Comparison of ENCODE assay signal across 7 mouse cellular contexts in the genomic region with DNA sequence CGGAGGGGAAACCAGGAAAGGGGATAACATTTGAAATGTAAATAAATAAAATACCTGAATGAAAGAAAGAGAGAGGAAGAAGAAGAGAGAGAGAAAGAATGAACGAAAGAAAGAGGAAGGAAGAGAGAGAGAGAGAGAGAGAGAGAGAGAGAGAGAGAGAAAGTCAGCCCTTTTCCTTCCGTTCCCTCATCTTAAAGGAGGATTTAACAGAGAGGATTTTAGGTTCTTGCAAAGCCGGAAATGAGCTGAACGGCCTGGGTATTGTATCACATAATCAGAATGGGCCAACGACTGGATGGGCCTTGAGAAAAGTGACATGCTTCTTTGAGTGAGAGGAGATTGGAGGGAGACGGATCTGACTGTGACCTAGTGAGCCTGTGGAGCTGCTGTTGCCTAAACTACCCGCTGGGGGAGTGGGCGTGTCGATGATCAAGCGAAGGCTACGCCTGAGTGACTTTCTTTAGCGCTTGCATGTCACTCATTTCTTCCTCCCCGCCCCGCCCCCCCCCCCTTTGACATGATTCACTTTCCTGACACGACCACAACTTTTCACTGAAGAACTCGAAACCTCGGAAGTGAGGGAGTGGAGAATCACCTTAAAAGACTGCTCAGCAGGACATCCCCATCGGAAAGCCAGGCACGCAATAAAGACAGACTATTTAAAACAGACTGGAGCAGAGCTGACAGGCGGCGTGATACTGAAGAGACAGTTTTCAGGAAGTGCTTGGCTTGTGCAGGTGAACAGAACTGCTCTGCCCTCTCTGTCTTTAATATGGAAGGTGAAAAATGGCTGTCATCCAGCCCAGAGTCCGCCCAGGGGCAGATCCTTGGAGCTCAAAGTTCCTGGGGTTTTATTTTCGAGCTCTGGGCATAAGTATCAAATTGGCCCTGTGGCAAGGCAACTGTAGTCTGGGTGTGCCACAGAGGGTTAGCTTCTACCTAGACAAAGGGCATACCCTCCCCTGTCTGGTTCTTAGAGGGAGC. TPM values are rescaled to one million over a fixed set of nuclear protein-coding genes. Genes with fewer than 3 reads are reported as not detected.
DNase-seq lines count a peak whose midpoint lies in the region; ATAC-seq and TF ChIP-seq lines count a peak whose summit lies in the region.

No protein-coding gene starts in this region.

- H3K27me3 ChIP-seq in Patski, result no peaks in the 10 kb centered on the region
- no peaks in the 10 kb centered on the region for H3K27me3 ChIP-seq in hindbrain, postnatal 0 days (ENCODE audit: insufficient read depth, low read length)
- H3K27me3 ChIP-seq in limb, embryonic 13.5 days, result peaks cover 13% of the 10 kb centered on the region
- H3K27me3 ChIP-seq in midbrain, embryonic 13.5 days, result peaks cover 19% of the 10 kb centered on the region; the same call in 1 of the 2 replicates

- CTCF ChIA-PET in Patski (lab: Charles Lee), result interaction anchor here (1.1 to 7.8 kb wide), 4 partner anchors 21 to 159 kb away, joined by 4 to 56 read pairs (median 14); no protein-coding TSS in a partner anchor

- peak; percentile 78 for ATAC-seq in Patski
- ATAC-seq in hindbrain, postnatal 0 days, result peak; percentile 71
- peak; percentile 68; the same call in 1 of the 2 replicates for ATAC-seq in limb, embryonic 13.5 days (ENCODE audit: low FRiP score, low read depth)
- ATAC-seq in midbrain, embryonic 13.5 days, result peak; percentile 70

- H3K4me1 ChIP-seq in hindbrain, postnatal 0 days (ENCODE audit: insufficient read depth, low read length), result peaks cover 30% of the 10 kb centered on the region
- H3K4me1 ChIP-seq in limb, embryonic 13.5 days, result peaks cover 77% of the 10 kb centered on the region
- peaks cover 55% of the 10 kb centered on the region for H3K4me1 ChIP-seq in midbrain, embryonic 13.5 days (replicated peaks)

- TF ChIP-seq CTCF in Patski (IDR thresholded peaks at IDR 0.05), result peak; percentile 66
- TF ChIP-seq CTCF in hindbrain, postnatal 0 days (IDR thresholded peaks at IDR 0.05; ENCODE audit: low read depth), result peak; percentile 55

- H3K4me3 ChIP-seq in hindbrain, postnatal 0 days (ENCODE audit: low read length), result peak overlapping the region; percentile 18
- H3K4me3 ChIP-seq in limb, embryonic 13.5 days, result peak overlapping the region; percentile 30
- peak overlapping the region; percentile 19; the same call in 1 of the 2 replicates for H3K4me3 ChIP-seq in midbrain, embryonic 13.5 days (replicated peaks)

- H3K9ac ChIP-seq in hindbrain, postnatal 0 days (replicated peaks; ENCODE audit: low read length), result 0 out of 2 replicates have a peak overlapping the region, but pooled peaks have one; percentile 30
- H3K9ac ChIP-seq in limb, embryonic 13.5 days, result peak overlapping the region; percentile 31; the same call in 1 of the 2 replicates
- 0 out of 2 replicates have a peak overlapping the region, but pooled peaks have one; percentile 23 for H3K9ac ChIP-seq in midbrain, embryonic 13.5 days (replicated peaks)

- POLR2A ChIA-PET in Patski (lab: Charles Lee), result interaction anchor here (0.8 to 1.2 kb wide), 2 partner anchors 84 to 159 kb away, joined by 3 to 6 read pairs; no protein-coding TSS in a partner anchor

- no peaks in the 10 kb centered on the region for H3K9me3 ChIP-seq in hindbrain, postnatal 0 days (ENCODE audit: low read length)
- no peaks in the 10 kb centered on the region for H3K9me3 ChIP-seq in limb, embryonic 13.5 days
- no peaks in the 10 kb centered on the region for H3K9me3 ChIP-seq in midbrain, embryonic 13.5 days

- in situ Hi-C loops in Patski (cut with MboI; ENCODE audit: low pct_unique_long_range_greater_than_20kb), result loop anchor here (5.0 kb wide), 3 partner anchors 88 to 382 kb away; a partner anchor contains a TSS

- H3K4me2 ChIP-seq in hindbrain, postnatal 0 days (ENCODE audit: low read depth, low read length), result peak overlapping the region; percentile 58
- peak overlapping the region; percentile 58 for H3K4me2 ChIP-seq in limb, embryonic 13.5 days (replicated peaks)
- peak overlapping the region; percentile 49 for H3K4me2 ChIP-seq in midbrain, embryonic 13.5 days (replicated peaks)

- 6% methylated on average over 24 of the region's 24 CpGs for WGBS in hindbrain, postnatal 0 days
- WGBS in limb, embryonic 13.5 days, result 7% methylated on average over 24 of the region's 24 CpGs
- 3% methylated on average over 22 of the region's 24 CpGs for WGBS in midbrain, embryonic 13.5 days

- DNase-seq in Patski (ENCODE audit: low read depth, low spot score), result no peak
- peak; percentile 76 for DNase-seq in c-Kit-positive CD71-positive TER-119-negative erythroid progenitor cells, embryonic 14.5 days (ENCODE audit: low read depth)
- DNase-seq in gastrocnemius, postnatal 10 days, result peak; percentile 74
- peak; percentile 81 for DNase-seq in hindbrain, postnatal 0 days (ENCODE audit: low spot score)
- peak; percentile 61 to 76 for DNase-seq in spleen, postnatal 14 days (ENCODE audit: low spot score in 2 of 2)

- no peak overlapping the region for H3K27ac ChIP-seq in hindbrain, postnatal 0 days
- H3K27ac ChIP-seq in limb, embryonic 13.5 days, result no peak overlapping the region
- H3K27ac ChIP-seq in midbrain, embryonic 13.5 days, result 0 out of 2 replicates have a peak overlapping the region, but pooled peaks have one; percentile 2

- no peaks in the 10 kb centered on the region for H3K36me3 ChIP-seq in hindbrain, postnatal 0 days (ENCODE audit: insufficient read depth, low read length)
- no peaks in the 10 kb centered on the region for H3K36me3 ChIP-seq in limb, embryonic 13.5 days
- H3K36me3 ChIP-seq in midbrain, embryonic 13.5 days, result no peaks in the 10 kb centered on the region

RNA-seq across cellular contexts. Expression of a gene that starts 24.0 kb away (rescaled TPM):
- polyA plus RNA-seq in Patski (2021), result 7.5 TPM
- total RNA-seq in gastrocnemius, postnatal 10 days (2021), result 10 to 100 TPM; 14.4 to 14.6 TPM
- 11.0 and 11.6 TPM in 2 replicates for total RNA-seq in hindbrain, postnatal 0 days (2014; rRNA removed)
- 10.7 and 11.6 TPM in 2 replicates for polyA plus RNA-seq in hindbrain, postnatal 0 days (2015; fragmentation: Nextera tagmentation; extraction: Ambion mirVana)
- 15.6 and 18.4 TPM in 2 replicates for polyA plus RNA-seq in limb, embryonic 13.5 days (2015; fragmentation: Nextera tagmentation; extraction: Ambion mirVana)
- polyA plus RNA-seq in midbrain, embryonic 13.5 days (2015; fragmentation: Nextera tagmentation; extraction: Ambion mirVana), result 8.2 and 9.7 TPM in 2 replicates
